Mouse (Mus musculus) adipocyte (in vitro differentiated cells): Measurements from ENCODE around the gene Nuak2.
A peak's percentile ranks its signal among the peaks of the same experiment; 100 is the strongest.
"Not testable (repeated sequence)": the region's sequence is repeated elsewhere in the genome, so short reads cannot be mapped to it uniquely, and the experiment has no call there.

Experiments
- DNase-seq: peaks from one replicate; pipeline ENCODE4 v3.0.0-alpha.2; 2016; ENCODE audit warnings: low spot score

Gene Nuak2

DNA sequence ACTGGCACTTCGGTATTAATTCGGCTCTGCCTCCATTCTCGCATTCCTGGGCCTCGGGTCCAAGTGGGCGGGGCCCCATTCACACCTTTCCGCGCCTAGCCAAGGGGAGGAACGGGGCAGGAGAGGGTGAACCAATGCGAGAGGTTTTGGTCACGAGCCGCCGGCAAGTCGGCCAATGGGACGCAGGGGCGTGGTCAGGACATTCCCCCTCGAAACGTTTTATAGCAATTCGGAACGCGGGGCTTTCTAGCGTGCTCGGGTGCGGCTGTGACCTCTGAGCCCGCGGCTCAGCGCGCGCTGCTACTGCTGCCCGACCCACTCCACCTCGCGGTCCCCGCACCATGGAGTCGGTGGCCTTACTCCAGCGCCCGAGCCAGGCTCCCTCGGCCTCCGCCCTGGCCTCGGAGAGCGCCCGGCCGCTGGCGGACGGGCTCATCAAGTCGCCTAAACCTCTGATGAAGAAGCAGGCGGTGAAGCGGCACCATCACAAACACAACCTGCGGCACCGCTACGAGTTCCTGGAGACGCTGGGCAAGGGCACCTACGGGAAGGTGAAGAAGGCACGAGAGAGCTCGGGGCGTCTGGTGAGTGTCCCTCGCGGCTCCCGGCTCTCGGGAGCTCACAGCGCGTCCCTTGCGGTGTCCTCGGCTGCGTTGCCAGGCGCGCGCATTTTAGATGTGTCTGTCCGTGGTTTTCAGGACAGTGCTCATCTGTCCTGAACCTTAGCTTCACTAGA, at the start of gene Nuak2:
TSS of gene Nuak2 (plus strand) at position 238 of the 736 bp plus-strand sequence.
- DNase-seq, result peak; percentile 61

DNA sequence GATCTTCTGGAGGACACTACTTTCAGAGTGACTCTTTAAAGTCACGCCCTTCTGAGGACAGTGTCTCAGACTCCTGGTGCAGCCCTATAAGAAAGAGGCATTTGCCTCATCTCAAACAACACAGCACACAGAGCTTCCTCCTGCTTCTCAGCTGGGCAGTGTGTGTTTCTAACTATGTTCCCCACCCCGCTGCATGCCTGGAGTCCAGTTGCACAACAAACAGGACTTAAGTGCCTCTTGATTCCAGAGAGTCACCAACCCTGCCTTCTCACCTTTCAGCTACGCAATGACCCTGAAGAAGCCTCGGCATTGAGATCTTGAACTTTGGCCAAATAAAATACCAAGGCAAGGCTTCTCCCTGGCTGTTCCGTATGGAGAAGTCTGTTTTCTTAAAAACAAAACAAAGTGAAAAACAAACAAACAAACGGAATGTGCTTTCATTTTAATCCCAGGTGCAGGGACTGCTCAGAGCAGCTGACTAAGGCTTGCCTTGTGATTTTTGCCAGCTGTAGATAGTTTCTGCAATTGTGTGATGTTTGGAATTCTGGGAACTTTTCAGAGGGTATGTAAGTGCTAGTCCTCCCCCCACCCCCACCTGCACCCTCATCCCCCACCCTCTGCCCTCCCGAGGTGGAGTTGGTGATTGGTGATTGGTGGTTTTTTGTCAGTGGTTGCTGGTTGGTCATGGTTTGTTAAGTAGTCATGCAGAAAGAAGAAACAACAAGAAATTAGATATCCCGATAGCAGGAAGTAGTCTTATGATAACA, 49.0 kb upstream of the Nuak2 start:
- no peak for DNase-seq

DNA sequence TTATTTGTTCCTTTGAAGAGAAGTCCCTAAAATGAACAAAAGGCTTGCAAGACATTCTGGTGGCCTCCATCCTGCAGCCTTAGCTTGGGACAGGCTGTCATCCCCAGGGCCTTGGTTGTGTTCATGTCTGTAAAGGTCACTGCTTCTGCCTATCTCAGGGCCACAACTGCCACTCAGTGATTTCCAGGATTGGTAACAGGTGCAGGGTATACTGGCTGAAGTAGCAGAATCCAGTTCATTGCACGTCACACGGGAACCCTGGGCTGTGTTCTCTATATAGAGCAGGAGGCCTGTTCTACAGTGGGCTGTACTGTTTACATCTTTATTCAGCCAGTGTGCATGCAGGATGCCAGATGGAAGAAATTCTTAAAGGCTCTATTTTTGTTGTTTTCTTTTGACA, 48.0 kb upstream of the Nuak2 start:
- no peak for DNase-seq

DNA sequence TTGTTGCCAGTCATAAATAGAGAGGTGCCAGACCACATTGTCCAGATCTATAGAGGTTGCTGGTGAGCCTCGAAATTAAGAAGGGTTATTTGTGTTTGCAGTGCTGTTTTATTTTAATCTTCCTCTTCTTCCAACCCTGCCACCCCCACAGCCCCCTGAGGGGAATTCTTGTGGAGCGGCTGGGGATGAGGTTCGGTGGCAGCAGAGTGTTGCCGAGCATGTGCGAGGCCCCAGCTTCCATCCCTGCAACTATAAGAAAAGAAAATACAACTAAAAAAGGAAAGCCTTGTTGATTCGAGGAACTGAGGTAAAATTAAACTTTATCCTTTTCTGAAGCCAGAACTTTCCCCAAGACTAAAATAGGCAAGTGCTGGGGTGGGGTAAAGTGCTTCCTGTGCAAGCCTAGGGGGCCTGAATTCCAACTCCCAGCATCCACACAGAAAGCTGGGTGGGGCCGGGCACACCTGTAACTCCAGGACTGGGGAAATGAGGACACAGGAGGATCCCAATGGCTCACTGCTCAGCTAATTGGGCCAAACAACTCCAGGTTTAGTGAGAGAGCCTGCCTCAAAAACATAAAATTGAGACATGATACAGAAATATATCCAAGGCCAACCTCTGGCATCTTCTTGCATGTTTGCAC, 47.4 kb upstream of the Nuak2 start:
- DNase-seq, result no peak

DNA sequence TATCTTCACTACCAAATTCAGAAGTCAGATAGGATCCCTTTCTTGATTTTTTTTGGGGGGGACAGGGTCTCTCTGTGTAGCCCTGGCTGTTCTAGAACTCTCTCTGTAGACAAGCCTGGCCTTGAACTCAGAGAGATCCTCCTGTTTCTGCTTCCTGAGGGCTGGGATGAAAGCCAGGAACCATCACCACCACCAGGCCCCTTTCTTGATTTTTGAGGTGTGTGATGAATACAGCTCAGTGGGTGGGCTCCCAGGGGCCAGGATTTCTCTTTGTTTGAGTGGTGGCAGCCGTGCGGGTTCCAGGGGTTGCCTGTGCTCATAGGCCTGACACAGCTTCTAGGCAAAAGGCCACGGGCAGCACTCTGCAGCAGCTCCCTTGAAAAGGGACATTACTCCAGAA, 44.7 kb upstream of the Nuak2 start:
- no peak for DNase-seq

DNA sequence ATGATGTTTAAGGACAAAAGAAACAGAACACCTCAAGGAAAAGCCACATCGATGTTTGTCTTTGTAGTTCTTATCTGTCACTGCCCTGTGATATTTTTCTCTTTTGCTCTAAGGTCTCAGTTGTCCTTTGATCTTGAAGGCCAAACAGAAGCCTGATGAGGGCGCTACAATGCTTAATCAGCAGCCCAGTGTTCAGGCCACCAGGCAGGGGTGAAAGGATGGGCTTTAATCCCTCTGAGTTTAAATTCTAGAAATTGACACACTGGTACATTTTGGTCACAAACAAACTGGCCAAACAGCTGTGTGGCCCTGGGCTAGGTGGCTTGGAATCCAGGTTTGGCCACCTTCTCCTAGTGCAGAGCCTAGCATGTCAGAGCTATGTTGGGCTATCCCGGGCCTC, 39.2 kb upstream of the Nuak2 start:
- DNase-seq, result no peak

DNA sequence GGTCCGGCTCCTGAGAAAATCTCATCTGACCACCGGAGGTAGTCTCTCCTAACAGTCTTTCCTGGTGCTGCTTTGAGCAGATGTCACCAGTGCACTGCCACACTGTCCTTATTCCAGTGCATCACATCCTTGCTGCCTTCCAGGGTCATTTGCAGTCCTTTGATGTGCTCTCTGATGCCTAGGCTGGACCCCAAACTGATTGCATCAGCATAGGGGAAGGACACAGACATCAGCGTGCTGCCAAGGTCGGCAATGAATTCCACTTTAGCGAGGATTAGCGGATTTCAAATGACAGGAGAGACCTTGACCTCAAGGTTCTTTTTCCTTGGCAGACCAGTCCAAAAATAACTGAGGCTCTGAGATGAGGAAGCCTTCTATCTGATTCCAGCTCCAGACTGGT, 38.8 kb upstream of the Nuak2 start:
- no peak for DNase-seq

DNA sequence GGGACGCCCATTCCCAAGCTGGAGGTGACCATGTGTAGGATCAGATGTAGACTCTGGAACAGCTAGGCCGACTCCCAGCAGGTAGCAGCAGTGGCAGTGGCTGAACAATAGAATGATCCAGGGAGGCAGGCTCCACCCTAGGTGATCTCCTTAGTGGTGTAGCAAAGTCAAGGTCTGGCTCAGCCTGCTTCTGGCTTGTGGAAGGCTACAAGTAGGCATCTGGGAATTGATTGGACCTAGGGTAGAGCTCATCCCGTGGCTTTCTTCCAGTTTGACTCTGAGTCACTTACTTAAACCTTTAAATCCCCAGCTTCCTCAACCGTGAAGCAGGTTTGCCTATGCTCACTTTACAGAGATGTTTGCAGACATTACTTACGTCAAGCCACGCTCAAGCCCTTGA, 35.3 kb upstream of the Nuak2 start:
- DNase-seq, result not testable (repeated sequence)

DNA sequence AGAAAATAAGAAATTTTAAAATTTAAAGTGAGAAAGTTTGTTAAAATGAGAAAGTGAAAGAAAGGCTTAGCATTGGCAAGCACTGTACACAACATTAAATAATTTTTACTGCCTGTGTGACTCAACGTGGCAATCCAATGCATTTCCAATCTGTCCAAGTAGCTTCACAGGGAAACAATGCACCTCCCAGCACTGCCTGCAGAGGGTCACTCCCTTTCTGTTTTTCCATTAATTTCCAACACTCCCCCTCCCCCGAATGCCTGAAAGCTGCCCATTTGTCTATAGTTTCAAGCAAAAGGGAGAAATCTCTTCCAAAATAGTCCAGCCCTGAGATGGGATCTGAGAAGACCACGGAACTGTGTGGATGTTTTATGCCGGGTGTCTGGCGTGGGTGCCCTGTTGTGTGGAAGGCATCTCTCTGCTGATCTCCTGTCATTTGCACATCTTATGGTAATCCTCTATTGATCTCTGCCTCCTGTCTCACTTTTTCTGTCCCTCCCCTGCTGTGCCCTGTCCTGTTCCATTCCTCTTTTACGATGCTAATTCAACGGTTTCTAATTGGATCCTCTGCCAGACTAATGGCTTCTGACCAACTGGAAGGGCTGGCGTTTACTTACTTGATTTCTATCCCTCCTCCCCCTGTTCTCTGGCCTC, 34.3 kb upstream of the Nuak2 start:
- DNase-seq, result peak; percentile 28

DNA sequence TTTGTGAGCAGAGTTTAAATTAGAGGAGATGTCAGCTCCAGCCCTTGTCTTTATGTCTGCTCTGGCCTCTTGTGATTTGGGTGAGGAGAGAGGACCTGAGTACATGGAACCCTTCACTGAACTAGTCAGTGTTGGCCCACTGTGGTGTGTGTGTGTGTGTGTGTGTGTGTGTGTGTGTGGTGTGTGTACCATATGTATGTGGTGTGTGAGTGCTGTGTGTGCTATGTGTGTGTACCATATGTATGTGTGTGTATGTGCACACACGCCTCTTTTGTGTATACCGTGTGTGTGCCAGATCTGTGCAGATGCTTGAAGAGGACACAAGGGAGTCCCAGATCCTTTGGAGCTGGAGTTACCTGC, 33.8 kb upstream of the Nuak2 start:
- DNase-seq, result no peak

DNA sequence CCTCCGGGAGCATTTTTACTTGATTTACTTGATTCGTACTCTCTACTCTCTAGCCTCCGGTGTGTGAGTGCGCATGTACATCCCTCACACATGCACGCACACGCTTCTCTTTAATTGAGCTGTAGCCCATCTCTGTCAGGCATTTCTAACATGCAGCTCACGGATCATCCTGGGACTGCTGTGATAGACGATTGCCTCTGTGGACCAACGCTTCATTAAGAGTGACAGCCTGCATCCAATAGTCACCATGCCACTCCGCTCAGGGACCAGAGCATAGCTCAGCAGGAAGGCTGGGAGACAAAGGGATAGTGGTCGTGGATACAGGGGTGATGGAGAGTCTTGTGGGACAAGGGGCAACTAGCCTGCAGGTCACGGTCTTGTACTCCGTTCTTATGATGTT, 32.9 kb upstream of the Nuak2 start:
- no peak for DNase-seq

DNA sequence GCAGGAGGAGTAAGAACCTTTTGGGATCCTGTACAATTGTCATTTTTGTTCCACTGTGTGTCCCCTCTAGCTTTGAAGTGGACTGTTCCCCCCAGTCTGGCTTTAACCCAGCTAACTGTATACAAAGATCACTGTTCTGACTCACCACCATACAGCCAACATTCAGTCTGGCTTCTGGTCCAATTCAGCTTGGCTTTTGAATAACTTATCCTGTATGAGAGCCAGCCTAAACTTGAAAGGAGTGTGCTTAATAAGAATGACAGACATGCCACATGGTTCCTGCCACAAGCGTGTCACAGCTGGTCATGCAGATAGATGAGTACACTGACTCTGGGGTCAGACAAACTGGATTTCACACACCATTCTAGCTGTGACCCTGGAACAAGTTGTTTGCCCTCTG, 29.2 kb upstream of the Nuak2 start:
- DNase-seq, result peak; percentile 42

DNA sequence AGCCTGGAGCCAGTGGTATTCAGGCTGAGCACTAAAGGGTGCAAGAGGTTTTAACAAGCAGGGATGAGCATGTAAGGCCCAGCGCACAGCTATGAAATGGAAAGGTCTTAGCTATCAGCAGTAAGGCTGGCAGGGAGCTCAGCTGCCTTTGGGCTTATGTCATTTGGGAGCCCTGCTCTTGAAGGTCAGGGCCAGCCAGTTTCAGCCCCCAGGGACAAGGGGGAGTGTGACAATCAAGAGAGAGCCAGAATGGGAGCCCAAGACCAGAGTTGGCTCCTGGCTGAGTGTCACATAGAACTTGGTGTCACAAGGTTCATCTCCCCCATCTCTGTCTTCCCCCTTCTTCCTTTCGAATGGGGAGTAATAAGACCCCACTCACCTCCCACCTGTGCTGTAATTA, 28.5 kb upstream of the Nuak2 start:
- DNase-seq, result peak; percentile 32

DNA sequence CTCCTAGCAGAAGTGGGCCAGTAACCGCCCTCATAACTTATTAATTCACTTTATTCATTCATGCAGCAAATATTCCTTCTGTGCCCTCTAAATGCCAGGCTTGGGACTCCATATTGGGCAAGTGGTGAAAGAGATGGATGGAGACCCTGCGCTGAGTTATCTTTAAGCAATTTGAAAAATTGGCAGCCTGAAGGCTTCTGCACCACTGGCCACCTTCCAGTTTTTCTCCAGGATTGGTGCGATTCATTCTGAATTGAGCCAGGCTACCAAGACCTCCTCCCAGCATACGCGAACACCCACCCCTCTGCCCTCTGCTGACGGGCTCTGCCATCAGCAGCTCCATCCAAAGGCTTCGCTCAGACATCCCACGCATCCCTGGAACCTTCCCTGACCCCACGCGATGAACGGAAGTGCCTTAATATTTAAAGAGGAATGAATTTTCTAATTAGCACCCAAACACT, 27.9 kb upstream of the Nuak2 start:
- DNase-seq, result peak; percentile 41

DNA sequence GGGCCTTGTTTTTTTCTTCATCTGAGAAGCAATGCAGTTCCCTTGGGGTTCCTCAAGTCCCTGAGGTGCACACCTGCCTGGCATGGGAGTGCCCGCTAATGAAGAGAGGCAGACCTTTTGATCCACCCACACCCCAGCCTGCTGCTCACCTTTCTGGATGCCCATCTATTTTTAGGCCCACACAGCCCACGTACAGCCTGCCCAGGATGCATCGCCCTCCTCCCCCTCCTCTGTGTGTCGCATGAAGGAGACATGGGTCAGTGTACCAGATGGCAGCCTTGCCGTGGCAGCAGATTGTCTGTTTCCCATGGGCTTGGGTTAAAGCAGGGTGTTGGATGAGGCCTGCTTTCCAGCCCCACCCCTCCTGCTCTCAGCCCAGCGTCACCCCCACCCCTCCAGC, 26.0 kb upstream of the Nuak2 start:
- DNase-seq, result no peak

DNA sequence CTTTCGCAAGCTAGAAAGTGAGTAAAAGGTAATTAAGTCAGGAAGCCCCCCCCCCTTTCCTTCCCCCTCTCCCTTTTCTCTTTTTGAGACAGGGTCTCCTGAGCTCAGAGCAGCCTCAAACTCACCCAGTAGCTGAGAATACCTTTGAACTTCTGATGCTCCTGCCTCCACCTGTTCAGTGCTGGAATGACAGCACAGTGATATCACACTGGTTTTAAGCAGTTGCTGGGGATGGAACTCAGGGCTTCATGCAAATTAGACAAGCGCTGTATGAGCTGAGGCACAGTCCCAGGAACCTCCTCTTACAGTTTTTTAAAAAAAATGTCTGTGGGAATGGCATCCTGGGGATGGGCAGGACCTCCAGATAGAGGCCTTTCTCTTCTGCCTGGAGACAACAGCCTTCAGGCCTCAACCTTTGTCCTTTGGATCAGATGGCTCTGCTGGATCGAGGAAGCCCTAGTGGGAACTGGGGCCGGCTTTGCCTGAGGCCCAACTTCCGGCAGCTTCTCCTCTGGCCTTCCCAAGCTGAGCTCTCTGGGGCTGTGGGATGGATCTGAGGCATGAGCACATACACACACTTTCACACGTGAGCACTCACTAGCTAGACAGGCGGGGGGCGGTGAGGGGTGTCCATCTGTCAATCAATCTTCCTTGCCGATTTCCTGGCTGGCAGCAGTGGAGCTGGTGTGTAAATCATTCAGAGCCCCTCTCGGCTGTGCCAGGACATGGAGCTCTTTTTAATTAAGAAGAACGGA, 24.8 kb upstream of the Nuak2 start:
- peak; percentile 61 for DNase-seq

DNA sequence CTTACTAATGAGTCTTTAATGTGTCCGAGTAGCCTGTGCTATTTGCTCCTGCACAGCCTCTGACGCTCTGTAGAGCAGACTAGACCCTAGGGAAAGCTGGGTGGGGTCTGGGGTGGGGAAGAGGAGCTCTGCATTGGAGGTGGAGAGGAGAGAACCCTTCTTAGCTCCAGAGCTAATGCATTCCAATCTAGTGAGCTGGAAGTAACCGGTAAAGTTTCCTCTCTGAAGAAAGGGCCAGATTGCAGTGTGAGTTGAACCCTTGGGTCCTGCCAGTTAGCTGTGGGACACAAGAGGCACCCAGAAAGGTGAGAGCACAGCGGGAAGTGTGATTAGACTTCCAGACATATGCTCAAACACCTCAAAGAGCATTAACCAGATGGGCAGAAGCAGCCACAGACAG, 24.2 kb upstream of the Nuak2 start:
- peak; percentile 9 for DNase-seq

DNA sequence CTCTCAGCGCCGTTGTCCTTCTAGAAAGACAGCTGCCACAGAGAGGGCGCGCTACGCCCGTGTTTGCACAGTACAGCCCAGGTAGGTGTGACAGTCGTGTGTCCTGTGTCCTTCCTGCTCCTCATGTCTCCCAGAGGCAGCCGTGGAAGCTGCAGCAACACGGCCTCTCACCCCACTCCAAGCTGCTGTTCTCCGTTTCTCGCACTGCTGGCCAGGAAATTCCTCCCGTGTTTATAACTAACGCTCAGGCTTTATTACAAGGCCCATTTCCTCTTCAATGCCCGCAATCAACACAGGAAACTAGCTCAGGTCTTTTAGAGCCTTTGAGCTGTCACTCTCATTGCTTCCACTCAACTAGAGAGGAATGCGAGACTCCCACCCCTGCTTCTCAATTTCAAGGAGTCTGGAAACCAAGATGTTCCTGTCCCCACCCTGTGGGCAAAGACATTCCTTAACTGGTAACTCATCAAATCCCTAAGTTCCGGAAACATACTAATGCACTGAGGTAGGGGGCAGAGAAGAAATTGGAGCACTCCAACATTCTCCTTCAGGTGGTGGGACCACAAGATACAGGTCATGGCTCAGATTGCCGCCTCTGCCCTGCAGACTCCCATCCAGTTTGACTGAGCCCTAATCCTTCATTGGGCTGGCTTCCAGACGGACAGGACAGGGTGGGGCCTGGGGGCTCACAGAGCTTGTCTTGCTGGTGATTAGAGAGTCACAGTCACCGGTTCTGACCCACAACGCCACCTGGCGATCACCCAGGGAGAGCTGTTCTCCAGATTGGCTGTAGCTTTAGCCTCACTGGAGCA, 23.4 kb upstream of the Nuak2 start:
- peak; percentile 58 for DNase-seq

DNA sequence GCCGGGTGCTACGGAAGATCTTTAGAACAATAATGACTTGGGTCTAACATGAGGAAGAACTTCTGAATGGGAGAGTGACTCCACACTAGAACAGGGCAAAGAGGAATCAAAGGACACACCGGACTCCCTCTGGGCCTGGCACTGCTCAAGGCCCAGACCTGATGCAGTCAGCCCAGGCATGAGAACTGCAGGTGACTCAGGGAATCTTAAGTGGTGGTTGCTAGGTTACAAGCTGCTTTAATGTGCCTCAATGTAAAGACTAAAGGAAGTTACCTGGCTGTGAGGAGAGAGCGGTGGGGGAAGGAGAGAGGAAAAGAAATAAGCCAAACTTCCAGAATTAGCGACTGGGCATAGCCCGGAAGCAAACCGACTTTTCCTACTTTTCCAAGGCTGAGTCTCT, 20.4 kb upstream of the Nuak2 start:
- no peak for DNase-seq

DNA sequence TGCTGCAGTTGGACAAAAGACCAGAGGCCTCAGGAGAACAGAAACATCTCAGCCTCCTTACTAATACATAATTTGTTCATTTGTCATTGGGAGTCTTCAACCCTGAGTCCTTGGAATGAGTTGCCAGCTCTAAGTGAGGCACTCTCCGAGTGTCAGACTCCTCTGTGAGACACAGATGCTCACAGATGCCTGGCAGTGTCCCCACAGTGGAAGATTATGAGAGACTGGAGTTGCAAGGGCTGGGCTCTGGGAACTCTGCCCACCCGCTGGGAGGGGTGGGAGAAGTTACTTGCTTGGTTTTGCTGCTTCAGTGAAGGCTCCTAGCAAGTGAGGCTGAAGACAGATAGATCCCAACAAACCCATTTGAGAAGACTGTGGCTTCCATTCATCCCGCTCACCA, 19.9 kb upstream of the Nuak2 start:
- DNase-seq, result peak; percentile 25

DNA sequence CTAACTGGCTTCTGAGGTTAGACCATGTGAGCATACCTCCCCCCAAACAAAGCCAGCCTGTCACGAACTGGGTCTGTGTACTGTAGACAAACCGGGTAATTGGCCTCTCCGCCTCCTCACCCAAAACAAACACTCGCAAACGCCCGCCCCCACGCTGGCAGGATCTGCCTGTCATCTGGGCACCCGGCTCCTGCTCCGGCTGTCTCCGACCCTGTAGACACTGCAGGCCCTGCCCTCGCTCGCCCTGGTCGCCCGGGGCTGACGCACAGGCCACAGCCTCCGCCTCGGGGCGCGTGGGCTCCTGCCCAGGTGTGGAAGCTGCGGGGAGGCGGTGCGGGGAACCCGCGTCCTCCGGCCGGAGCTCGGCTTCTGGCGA, 17.5 kb upstream of the Nuak2 start, which contains the start of gene Klhdc8a:
TSS of gene Klhdc8a (plus strand) at position 202 of the 376 bp plus-strand sequence.
- DNase-seq, result peak; percentile 55
